Mouse (Mus musculus) urinary bladder, postnatal 10 days (tissue): ENCODE measurements around the gene Sord.
"Not testable (repeated sequence)": the region's sequence is repeated elsewhere in the genome, so short reads cannot be mapped to it uniquely, and the experiment has no call there.

Source experiments
- DNase-seq: peaks from one replicate; pipeline ENCODE4 v3.0.0; 2022; ENCODE audit warnings: low spot score

Gene Sord

GRCm38 (mm10) chr2:122234611-122235288 lies at the start of gene Sord:
Gene Sord, plus strand, starts transcription at chr2:122234749.
- DNase-seq, result peak; percentile 20

DNA sequence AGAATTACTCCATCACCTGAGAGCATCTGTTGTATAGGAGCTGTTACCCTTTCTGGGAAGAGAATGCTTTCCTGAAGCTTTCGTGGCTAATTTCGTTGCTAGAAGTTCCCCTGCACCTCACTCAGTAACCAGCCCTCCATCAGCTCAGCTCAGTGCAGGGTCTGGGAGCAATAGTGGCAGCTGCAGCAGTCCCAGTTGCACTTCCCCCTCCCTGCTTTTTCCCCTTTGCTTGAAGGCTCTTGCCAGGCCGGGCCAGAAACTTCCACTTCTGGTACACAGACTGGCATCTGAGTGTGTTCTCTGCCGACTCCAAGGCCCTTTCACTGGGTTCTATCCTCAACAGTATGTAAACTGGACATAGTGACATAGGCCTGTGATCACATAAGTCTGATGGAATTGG lies 49.5 kb upstream of the Sord start:
- no peak for DNase-seq

GRCm38 (mm10) chr2:122186106-122186505 lies 48.4 kb upstream of the Sord start, which contains the start of the genes Patl2 and Terb2:
Gene Patl2, minus strand, starts transcription at chr2:122186189.
Gene Terb2, plus strand, starts transcription at chr2:122186272.
- no peak for DNase-seq

GRCm38 (mm10) chr2:122186751-122187150 lies 47.8 kb upstream of the Sord start:
- no peak for DNase-seq

GRCm38 (mm10) chr2:122191849-122192248 lies 42.7 kb upstream of the Sord start:
- no peak for DNase-seq

DNA sequence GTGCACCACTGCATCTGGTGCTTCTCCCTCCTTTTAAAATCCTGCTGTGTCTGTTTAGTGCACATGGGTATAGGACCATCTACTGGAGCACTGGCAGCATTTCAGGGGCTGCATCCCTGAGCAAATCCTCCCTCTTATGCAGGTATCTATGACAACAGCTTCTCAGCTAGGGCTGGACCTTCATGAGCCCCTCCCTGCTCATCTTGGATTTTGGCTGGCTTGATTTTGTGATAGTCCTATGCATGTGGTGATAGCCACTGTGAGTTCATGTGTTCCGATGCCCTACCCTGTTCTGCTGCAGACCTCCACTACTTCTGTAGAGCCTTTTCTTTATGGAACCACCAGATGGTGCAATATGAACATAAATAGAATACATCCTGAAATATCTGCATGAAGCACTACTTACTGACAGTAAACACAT lies 40.0 kb upstream of the Sord start:
- DNase-seq, result no peak

DNA sequence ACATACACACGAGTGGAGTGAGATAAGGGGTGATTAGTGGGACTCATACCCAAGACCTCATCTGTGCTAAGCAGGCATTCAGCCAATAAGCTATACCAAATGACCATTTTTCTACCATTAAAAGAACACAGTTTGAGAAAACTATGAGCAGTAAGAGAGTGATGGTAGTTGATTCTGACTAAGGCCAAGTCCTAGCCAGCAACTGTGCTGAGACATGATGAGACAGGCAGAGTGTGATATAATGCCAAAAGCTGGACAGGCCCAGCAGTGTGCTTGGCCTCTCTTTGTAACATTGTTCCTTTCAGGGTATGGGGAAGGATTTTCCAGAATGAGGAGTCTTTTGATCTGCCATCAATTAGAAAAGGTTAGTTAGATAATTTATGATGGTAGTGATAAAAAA lies 33.0 kb upstream of the Sord start:
- DNase-seq, result no peak

GRCm38 (mm10) chr2:122206440-122207107 lies 28.0 kb upstream of the Sord start:
- no peak for DNase-seq

DNA sequence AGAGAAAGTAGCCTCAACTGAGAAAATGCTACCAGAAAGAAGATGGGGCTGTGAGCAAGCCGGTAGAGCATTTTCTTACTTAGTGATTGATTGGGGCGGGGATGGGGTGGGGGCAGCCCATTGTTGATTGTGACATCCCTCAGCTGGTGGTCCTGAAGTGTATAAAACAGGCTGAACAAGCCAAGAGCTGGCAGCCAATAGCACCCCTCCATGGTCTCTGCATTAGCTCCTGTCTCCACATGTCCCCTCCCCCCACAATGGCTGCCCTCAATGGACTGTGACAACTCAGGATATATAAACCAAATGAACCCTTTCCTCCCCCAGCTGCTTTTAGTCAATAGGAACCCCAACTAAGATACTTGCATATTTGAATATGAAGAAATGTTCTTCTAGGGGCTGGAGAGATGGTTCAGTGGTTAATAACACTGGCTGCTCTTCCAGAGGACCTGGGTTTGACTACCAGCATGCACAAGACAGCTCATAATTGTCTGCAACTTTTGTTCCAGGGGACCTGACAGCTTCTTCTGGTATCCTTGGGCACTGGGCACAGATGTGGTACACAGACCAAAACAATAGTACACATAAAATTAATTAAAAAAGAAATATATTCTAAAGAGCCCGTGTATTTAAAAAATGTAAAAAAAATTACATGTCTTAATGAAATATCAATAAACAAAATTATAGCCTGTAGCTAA lies 23.9 kb upstream of the Sord start:
- no peak for DNase-seq

- not testable (repeated sequence) for DNase-seq
These were observed 17.5 kb upstream of the Sord start for GRCm38 (mm10) chr2:122217075-122217474.

DNA sequence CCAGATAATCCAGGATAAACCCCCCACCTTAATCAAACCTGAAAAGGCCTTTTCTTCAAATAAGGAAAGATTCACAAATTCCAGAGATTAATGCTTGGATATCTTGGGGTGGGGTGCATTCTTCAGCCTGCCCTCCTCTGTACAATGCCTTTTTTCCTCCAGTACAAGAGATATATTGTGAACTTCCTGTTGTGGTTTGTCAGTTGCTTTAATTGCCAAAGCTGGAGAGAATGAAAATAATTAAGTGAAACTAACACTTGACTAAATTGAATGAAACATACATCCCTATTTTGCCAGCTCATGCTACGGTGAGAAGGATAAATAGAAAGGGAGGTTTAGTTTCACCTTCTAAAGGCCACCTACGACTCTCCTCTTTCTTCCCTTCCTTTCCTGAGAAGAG lies 16.3 kb upstream of the Sord start:
- no peak for DNase-seq

- DNase-seq, result no peak
These were observed 13.2 kb upstream of the Sord start for GRCm38 (mm10) chr2:122221378-122221777.

DNA sequence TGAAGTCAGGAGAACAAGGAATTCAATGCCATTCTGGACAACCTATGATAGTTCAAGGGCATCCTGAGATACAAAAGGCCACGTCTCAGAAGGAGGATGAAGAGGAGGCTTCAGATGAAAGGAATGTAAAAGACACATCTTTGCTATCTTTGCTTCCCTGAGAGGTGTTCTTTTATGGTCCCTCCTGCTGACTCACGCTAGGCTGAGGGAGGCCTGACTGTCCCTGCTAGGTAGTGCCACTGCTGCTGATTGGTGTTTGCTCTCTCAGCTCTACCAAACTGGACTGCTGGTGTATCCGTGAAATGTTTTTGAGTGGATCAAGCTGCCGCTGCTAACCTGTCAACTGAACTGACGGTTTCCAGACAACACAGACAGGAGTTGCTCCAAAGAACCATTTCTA lies 12.8 kb upstream of the Sord start:
- DNase-seq, result no peak

- no peak for DNase-seq
These were observed 12.3 kb upstream of the Sord start for GRCm38 (mm10) chr2:122222272-122222671.

DNA sequence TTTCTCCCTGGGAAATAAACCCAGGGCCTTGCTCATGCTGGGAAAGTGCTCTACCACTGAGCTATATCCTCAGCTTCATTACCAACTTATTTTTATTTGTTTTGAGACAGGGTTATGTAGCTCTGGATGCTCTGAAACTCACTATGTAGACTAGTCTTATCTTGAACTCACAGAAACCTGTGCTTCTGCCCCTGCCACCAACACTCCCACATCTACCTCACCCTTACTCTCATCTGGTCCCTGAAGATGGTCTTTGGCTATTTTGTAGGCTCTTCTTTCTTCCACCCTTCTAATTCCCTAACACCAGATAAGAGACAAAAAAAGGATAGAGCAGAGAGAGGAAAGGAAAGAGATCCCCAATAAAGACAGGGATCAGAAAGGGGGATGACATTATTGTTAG lies 10.9 kb upstream of the Sord start:
- no peak for DNase-seq

GRCm38 (mm10) chr2:122230395-122230794 lies 4.2 kb upstream of the Sord start:
- DNase-seq, result no peak

- no peak for DNase-seq
These were observed 2.9 kb upstream of the Sord start for GRCm38 (mm10) chr2:122231616-122232015.

- no peak for DNase-seq
These were observed 1.2 kb upstream of the Sord start for GRCm38 (mm10) chr2:122233341-122233740.

DNA sequence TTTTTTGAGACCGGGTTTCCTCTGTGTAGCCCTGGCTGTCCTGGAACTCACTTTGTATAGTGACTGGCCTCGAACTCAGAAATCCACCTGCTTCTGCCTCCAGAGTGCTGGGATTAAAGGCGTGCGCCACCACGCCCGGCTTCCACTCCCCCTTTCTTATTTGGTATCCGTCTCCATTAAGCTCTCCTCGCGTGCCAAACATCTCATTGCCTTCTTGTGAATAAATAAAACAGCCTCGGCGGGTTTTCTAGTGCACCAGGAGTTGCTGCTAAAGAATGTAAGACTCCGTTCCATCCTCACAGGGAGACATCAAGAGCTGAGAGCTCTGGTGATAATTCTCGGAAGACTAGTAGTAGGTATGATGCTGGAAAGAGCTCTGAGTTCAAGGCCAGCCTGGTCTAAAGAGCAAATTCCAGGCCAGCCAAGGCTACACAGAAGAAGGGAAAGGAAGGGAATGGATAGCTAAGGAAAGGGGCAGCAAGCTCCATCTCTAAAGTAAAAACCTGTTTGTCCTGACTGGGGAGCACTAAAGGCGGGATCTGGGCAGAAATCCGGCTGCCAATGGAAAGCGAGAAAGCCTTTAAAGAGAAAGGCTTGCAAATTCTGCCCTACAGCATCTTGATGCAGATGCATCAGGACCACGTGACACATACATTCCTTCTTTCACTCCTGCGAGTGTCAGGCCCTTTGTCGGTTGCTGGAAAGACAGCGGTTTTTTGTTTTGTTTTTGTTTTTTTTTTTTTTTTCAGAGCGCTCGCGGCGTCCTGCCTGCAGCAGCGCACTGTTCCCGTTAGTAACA lies 591 bp upstream of the Sord start:
- DNase-seq, result no peak

DNA sequence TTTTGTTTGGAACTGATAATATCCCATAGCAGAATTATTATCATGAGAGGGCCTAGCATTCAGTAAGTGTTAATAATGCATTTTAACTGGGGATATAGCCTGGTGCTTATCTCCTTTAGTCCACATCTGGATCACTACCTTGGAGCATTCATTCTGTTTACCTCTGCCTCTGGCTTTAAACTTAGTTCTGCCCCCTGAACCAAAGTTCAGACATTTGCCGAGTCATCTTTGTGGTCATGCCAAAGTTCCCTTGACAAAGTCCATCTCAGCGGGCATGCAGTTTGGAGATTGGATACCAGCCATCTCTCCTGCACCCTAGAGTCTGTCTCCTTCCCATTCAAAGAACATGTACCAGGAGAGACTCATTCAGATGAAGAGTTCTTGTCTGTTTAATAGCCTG lies 876 bp downstream of the Sord start:
- DNase-seq, result no peak

DNA sequence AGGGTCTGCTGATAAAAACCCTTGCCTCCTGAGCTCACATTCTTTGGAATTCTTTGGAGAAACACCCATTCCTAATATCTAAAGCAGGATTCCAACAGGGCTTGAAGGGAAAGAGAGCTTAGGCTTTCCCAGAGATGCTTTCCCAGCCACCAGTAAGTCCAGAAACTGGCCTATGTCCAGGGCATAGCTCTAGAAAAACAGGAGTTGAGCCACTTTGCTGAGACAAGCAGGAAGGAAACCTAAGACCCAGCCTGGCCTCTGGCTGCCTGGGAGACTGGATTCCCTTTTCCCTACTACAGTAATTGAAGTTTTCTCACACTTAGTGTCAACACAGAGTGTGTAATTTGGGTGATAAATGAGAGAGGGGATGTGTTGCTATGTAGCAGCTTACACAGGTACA lies 1.8 kb downstream of the Sord start:
- no peak for DNase-seq

- DNase-seq, result no peak
These were observed 3.4 kb downstream of the Sord start for GRCm38 (mm10) chr2:122237891-122238470.
